Mouse (Mus musculus) splenic B cell, adult 2 months (primary cell): ENCODE results near the gene Tlr2.
"Not testable (repeated sequence)": the region's sequence is repeated elsewhere in the genome, so short reads cannot be mapped to it uniquely, and the experiment has no call there.

Experiments
- DNase-seq: peaks from one replicate; pipeline ENCODE4 v3.0.0-alpha.2; 2011; ENCODE audit warnings: low read depth, low spot score
- H3K27me3 ChIP-seq: 2 replicates; pipeline ENCODE4 v1.6.1; 2012; ENCODE audit warnings: mild to moderate bottlenecking, low read length, moderate library complexity, mixed read lengths; ENCODE audit not compliant: control insufficient read depth, poor library complexity, insufficient read depth, severe bottlenecking
- H3K36me3 ChIP-seq: 2 replicates; pipeline ENCODE4 v1.6.1; 2012; ENCODE audit warnings: mild to moderate bottlenecking, low read length, moderate library complexity, mixed read lengths; ENCODE audit not compliant: control insufficient read depth, poor library complexity, insufficient read depth, severe bottlenecking

Tlr2 gene

GRCm38 (mm10) chr3:83841095-83841850 lies at the start of gene Tlr2:
Gene Tlr2 (minus strand): TSS chr3:83841767.
- H3K27me3 ChIP-seq: no peaks in the 10 kb centered on the region; the same call in none of the 2 replicates
- H3K36me3 ChIP-seq: no peaks in the 10 kb centered on the region
- DNase-seq: peak; percentile 71

GRCm38 (mm10) chr3:83885163-83885562 lies 43.6 kb upstream of the Tlr2 start:
- no peak for DNase-seq
- Histone ChIP-seq H3K36me3 (no peaks in the 10 kb centered on the region), H3K27me3 (no peaks in the 10 kb centered on the region; the same call in 1 of the 2 replicates)

GRCm38 (mm10) chr3:83879261-83880050 lies 37.9 kb upstream of the Tlr2 start:
- not testable (repeated sequence) for DNase-seq, H3K36me3 ChIP-seq, H3K27me3 ChIP-seq

- no peaks in the 10 kb centered on the region for H3K36me3 ChIP-seq
- DNase-seq: no peak
- no peaks in the 10 kb centered on the region for H3K27me3 ChIP-seq
These were observed 37.2 kb upstream of the Tlr2 start for GRCm38 (mm10) chr3:83878801-83879200.

- H3K27me3 ChIP-seq: no peaks in the 10 kb centered on the region
- no peak for DNase-seq
- H3K36me3 ChIP-seq: no peaks in the 10 kb centered on the region
These were observed 34.7 kb upstream of the Tlr2 start for GRCm38 (mm10) chr3:83876299-83876698.

GRCm38 (mm10) chr3:83875078-83875477 lies 33.5 kb upstream of the Tlr2 start:
- DNase-seq, H3K27me3 ChIP-seq, H3K36me3 ChIP-seq: not testable (repeated sequence)

- not testable (repeated sequence) for H3K27me3 ChIP-seq
These were observed 31.3 kb upstream of the Tlr2 start for GRCm38 (mm10) chr3:83872853-83873252.

GRCm38 (mm10) chr3:83871962-83872361 lies 30.4 kb upstream of the Tlr2 start:
- DNase-seq, H3K27me3 ChIP-seq: not testable (repeated sequence)

More at GRCm38 (mm10) chr3:83872853-83873252, 31.3 kb upstream of the Tlr2 start:
- DNase-seq, H3K36me3 ChIP-seq: not testable (repeated sequence)

GRCm38 (mm10) chr3:83871559-83871958 lies 30.0 kb upstream of the Tlr2 start:
- DNase-seq, H3K27me3 ChIP-seq, H3K36me3 ChIP-seq: not testable (repeated sequence)

More at GRCm38 (mm10) chr3:83871962-83872361, 30.4 kb upstream of the Tlr2 start:
- not testable (repeated sequence) for H3K36me3 ChIP-seq

GRCm38 (mm10) chr3:83869776-83870175 lies 28.2 kb upstream of the Tlr2 start:
- DNase-seq: no peak
- Histone ChIP-seq H3K36me3 (no peaks in the 10 kb centered on the region), H3K27me3 (no peaks in the 10 kb centered on the region)

- H3K27me3 ChIP-seq, H3K36me3 ChIP-seq: not testable (repeated sequence)
- DNase-seq: peak; percentile 62
These were observed 25.5 kb upstream of the Tlr2 start for GRCm38 (mm10) chr3:83867026-83867425.

- no peaks in the 10 kb centered on the region for H3K36me3 ChIP-seq
- no peak for DNase-seq
- no peaks in the 10 kb centered on the region for H3K27me3 ChIP-seq
These were observed 23.6 kb upstream of the Tlr2 start for GRCm38 (mm10) chr3:83865216-83865615.

- Histone ChIP-seq H3K27me3 (no peaks in the 10 kb centered on the region), H3K36me3 (no peaks in the 10 kb centered on the region)
- DNase-seq: no peak
These were observed 22.5 kb upstream of the Tlr2 start for GRCm38 (mm10) chr3:83864064-83864548.

- Histone ChIP-seq H3K27me3 (no peaks in the 10 kb centered on the region), H3K36me3 (no peaks in the 10 kb centered on the region)
- DNase-seq: peak; percentile 87
These were observed 21.4 kb upstream of the Tlr2 start for GRCm38 (mm10) chr3:83862956-83863355.

GRCm38 (mm10) chr3:83859595-83859994 lies 18.0 kb upstream of the Tlr2 start:
- no peak for DNase-seq
- H3K27me3 ChIP-seq: no peaks in the 10 kb centered on the region
- H3K36me3 ChIP-seq: no peaks in the 10 kb centered on the region
